Mouse (Mus musculus) lung, postnatal 0 days (tissue): ENCODE results near the gene Gpr37l1.

Experiments
- CTCF ChIP-seq: IDR thresholded peaks from 2 replicates; pipeline ENCODE4 v1.5.1; 2016; ENCODE audit warnings: antibody characterized with exemption, mild to moderate bottlenecking
- EP300 ChIP-seq: IDR thresholded peaks from 2 replicates; pipeline ENCODE4 v1.6.1; 2016; ENCODE audit warnings: antibody characterized with exemption, mild to moderate bottlenecking, control low read depth

- TF ChIP-seq CTCF: no peak
- TF ChIP-seq EP300: no peak
Measured at GRCm38 (mm10) chr1:135183941-135184570, 16.6 kb upstream of the Gpr37l1 start.
